Mouse (Mus musculus) lung, embryonic 16.5 days (tissue): ENCODE data around the gene Lrrn1. TPM values are rescaled to one million over a fixed set of nuclear protein-coding genes. Genes with fewer than 3 reads are reported as not detected.

Experiments used
- ATAC-seq: fragments of 200-750 bp; cut with Nextera tagmentation; 2 replicates; pipeline ENCODE4 v1.8.0; 2017; ENCODE audit warnings: low read depth, mild to moderate bottlenecking, moderate library complexity
- H3K27ac ChIP-seq: fragments of 300-500 bp; sonication (generic); 2 replicates; pipeline ENCODE4 v1.5.1; 2014; ENCODE audit warnings: mild to moderate bottlenecking, control low read depth, low read length
- H3K27me3 ChIP-seq: fragments of 300-500 bp; sonication (generic); 2 replicates; pipeline ENCODE4 v1.6.1; 2014; ENCODE audit warnings: low read depth, low read length, mixed read lengths; ENCODE audit not compliant: control insufficient read depth, insufficient read depth
- H3K36me3 ChIP-seq: fragments of 300-500 bp; sonication (generic); 2 replicates; pipeline ENCODE4 v1.6.1; 2014; ENCODE audit warnings: low read length; ENCODE audit not compliant: control insufficient read depth, insufficient read depth
- H3K4me1 ChIP-seq: fragments of 300-500 bp; sonication (generic); replicated peaks from 2 replicates; pipeline ENCODE4 v1.6.1; 2014; ENCODE audit warnings: low read length, mixed read lengths; ENCODE audit not compliant: control insufficient read depth, insufficient read depth
- H3K4me2 ChIP-seq: fragments of 300-500 bp; sonication (generic); 2 replicates; pipeline ENCODE4 v1.6.1; 2014; ENCODE audit warnings: low read depth, low read length, control low read depth
- H3K4me3 ChIP-seq: fragments of 300-500 bp; sonication (generic); 2 replicates; pipeline ENCODE4 v1.5.1; 2014; ENCODE audit warnings: mild to moderate bottlenecking, low read length, control low read depth
- H3K9ac ChIP-seq: fragments of 300-500 bp; sonication (generic); 2 replicates; pipeline ENCODE4 v1.6.1; 2014; ENCODE audit warnings: low read length, control low read depth
- H3K9me3 ChIP-seq: fragments of 300-500 bp; sonication (generic); 2 replicates; pipeline ENCODE4 v1.6.1; 2016; ENCODE audit warnings: low read length; ENCODE audit not compliant: control insufficient read depth
- WGBS: fragments of 180-500 bp; shearing (Covaris S2); extraction: QIAGEN DNeasy Blood & Tissue Kit; methylation state at CpG from one replicate; pipeline ENCODE4 v1.1.7; 2014; 5-methylcytosine and 5-hydroxymethylcytosine counted together
- polyA plus RNA-seq: library from polyadenylated mRNA; unstranded; fragments of >200 nt; fragmentation: Nextera tagmentation; extraction: Ambion mirVana; gene quantifications from 2 replicates; pipeline ENCODE4 v1.2.1, GENCODE M21; 2015

The Lrrn1 gene
- polyA plus RNA-seq = 10.4 and 10.9 TPM in 2 replicates

DNA sequence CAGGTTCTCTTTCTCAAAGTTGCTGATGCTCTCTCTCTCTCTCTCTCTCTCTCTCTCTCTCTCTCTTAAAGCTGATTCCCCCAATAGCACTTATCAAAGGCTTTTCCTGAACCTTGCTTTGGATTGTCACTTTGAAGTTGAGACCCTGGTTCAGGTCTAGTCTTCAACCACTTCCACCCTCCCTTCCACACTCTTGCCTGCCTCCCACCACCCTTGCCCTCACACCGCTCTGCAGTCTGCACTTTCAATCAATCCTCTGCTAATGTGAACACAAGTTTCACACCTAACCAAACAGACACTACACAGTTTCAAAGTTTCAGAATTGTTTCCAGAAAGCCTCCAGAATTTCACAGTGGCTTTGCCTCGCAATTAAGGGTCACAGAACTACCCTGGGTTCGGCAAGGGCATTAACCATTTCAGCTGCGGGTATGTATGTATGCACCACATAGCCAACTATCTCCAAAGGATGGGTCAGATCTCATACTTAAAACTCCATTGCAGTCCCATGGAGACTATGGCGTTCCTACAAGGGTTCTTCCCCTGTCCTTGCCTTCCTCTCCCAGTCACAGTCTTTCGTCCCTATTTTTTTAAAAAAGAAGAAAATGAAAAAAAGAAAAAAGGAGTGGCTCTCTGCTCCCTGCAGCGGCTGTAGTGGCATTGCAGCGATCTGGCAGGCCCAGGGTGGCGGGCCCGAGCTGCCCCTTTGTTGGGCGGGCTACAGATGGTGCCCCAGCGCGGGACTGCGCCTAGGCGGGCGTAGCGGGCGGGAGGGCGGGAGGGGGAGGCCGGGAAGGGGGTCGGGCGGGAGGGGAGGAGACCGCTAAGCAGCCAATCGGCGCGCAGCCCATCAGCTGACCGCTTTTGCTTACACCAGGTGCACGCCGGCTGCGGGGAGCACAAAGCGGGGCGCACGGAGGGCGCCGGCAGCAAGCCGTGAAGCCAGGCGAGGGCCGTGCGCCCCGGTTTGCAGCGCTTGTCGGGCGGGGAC is at the start of gene Lrrn1:
TSS of gene Lrrn1 (plus strand) at position 892 of the 988 bp plus-strand sequence.
- Histone ChIP-seq H3K9ac (peak within 1 kb of the TSS; percentile 59), H3K4me1 (peaks cover 2% of the 10 kb centered on the region; the same call in 1 of the 2 replicates)

DNA sequence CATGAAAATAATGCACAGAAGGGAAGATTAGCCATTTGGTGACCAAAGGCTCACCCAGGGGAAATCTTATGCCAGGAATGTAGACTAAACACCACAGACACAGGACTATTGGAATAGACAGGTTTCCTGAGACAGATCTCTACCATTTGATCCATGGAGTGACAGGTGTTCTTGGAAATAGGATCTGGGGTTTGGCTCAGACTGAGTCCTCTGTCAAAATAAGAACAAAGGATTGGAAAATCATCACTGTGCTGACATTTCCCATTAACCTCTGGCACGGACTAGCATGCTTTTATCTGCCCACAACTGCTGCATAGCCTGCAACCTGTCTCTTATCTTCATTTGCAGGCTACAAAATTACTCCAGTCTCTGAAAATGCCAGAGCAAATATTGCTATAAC is 35.1 kb upstream of the Lrrn1 start:
- 26% methylated on average over 1 of the region's 1 CpGs for WGBS
- H3K9ac ChIP-seq = no peak overlapping the region
- H3K36me3 ChIP-seq = no peaks in the 10 kb centered on the region
- no peak for ATAC-seq
- no peak overlapping the region for H3K4me2 ChIP-seq
- no peak overlapping the region for H3K27ac ChIP-seq
- no peaks in the 10 kb centered on the region for H3K9me3 ChIP-seq
- H3K4me1 ChIP-seq = no peaks in the 10 kb centered on the region
- no peak overlapping the region for H3K4me3 ChIP-seq
- H3K27me3 ChIP-seq = no peaks in the 10 kb centered on the region

More for the DNA sequence above, at the start of gene Lrrn1:
- H3K4me2 ChIP-seq = peak within 1 kb of the TSS; percentile 97
- H3K27me3 ChIP-seq = peaks cover 14% of the 10 kb centered on the region
- no peaks in the 10 kb centered on the region for H3K9me3 ChIP-seq
- WGBS = 3% methylated on average over 38 of the region's 43 CpGs
- ATAC-seq = peak; percentile 92
- peak within 1 kb of the TSS; percentile 62 for H3K4me3 ChIP-seq
- no peaks in the 10 kb centered on the region for H3K36me3 ChIP-seq
- H3K27ac ChIP-seq = no peak within 1 kb of the TSS

DNA sequence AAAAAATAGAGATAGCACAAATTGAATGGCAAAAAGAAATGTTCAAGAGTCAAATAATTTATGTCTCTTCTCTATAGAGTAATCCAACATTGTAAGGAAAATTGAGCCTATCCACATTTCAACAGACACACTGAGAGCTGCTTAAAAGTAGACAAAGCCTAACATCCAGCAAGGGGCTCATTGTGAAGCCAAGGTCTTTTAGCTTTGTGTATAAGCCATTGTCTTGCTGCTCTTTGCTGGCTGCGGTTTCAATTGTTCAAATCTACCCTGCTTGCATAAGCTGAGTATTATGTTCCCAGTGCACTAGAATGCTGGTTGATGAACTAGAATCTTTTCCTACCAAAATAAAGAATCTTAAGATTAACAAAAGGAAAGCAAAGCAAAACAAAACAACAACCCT is 33.7 kb upstream of the Lrrn1 start:
- Histone ChIP-seq H3K27ac (no peak overlapping the region), H3K9me3 (no peaks in the 10 kb centered on the region), H3K36me3 (no peaks in the 10 kb centered on the region), H3K27me3 (no peaks in the 10 kb centered on the region), H3K4me2 (no peak overlapping the region), H3K9ac (no peak overlapping the region), H3K4me3 (no peak overlapping the region), H3K4me1 (no peaks in the 10 kb centered on the region)
- 86% methylated on average over 1 of the region's 1 CpGs for WGBS
- ATAC-seq = no peak

DNA sequence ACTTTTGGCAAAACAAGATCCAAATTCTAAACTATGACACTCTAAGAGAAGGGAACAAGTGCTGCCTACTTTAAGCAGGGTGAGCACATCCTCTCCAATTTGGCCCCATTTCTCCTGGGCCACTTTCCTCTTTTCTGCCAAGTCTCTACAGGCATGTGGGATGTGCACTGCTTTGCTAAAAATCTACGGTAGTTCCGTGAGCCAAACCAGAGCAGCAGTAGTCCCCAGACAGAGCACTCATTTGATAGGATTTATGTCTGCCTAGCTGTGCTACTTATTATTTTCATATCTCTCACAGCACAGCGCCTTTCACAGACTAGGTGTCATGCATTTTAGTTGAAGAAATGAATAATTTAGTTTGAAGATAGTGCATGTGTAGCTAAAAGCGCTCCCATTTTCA is 15.9 kb upstream of the Lrrn1 start:
- 73% methylated on average over 4 of the region's 4 CpGs for WGBS
- Histone ChIP-seq H3K4me2 (no peak overlapping the region), H3K4me3 (no peak overlapping the region), H3K4me1 (no peaks in the 10 kb centered on the region), H3K27me3 (no peaks in the 10 kb centered on the region), H3K36me3 (no peaks in the 10 kb centered on the region), H3K27ac (no peak overlapping the region), H3K9me3 (no peaks in the 10 kb centered on the region), H3K9ac (no peak overlapping the region)
- no peak for ATAC-seq

DNA sequence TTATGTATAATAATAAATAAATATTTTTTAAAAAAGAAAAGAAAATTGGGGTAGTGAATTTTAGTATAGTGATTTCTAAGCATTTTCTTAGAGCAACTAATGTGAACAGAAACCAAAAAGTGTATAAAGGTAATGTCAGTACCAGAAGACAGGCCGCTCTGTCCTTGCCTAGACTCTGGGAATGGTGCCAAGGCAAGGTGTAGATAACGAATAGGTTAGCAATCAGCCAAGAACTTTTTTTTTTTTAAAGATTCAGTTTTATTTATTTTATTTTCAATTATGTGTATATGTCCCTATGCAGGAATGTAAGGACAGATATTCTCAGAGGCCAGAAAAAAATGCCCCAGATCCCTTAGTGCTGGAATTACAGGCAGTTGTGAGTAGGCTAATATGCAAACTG is 5.6 kb upstream of the Lrrn1 start:
- no peak overlapping the region for H3K4me2 ChIP-seq
- H3K27ac ChIP-seq = no peak overlapping the region
- H3K4me1 ChIP-seq = no peaks in the 10 kb centered on the region
- no peak for ATAC-seq
- no peaks in the 10 kb centered on the region for H3K27me3 ChIP-seq
- H3K9me3 ChIP-seq = no peaks in the 10 kb centered on the region
- no peak overlapping the region for H3K4me3 ChIP-seq
- no peak overlapping the region for H3K9ac ChIP-seq
- WGBS = 35% methylated on average over 2 of the region's 2 CpGs
- no peaks in the 10 kb centered on the region for H3K36me3 ChIP-seq

DNA sequence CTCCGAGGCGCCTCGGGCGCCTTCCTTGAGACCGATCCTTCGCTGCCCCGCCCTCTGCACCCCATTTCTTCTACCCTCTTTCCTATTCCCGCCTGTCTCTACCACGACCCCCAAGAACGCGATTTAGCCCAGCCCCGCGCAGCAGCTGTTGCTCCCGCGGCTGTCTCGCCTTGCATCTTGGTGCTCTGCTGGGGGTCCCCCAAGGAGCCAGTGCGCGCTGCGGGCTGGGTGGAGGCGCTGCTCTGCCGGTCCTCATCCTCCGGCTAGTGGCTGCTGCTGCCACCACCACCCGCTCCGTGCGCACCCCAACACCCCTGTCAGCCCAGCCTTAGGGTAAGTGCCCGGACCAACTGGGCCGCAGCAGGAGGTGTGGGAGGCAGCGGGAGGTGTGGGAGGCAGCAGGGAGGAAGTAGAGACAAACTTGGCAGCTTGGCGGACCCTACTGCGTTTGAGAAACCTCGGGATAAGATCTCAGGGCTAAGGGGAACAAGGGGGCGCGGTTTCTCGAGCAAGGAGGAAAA is 403 bp downstream of the Lrrn1 start:
- ATAC-seq = peak; percentile 77
- no peaks in the 10 kb centered on the region for H3K36me3 ChIP-seq
- under 1% methylated on average over 28 of the region's 34 CpGs for WGBS
- H3K27me3 ChIP-seq = peaks cover 14% of the 10 kb centered on the region
- no peaks in the 10 kb centered on the region for H3K9me3 ChIP-seq
- no peak overlapping the region for H3K27ac ChIP-seq
- peaks cover 2% of the 10 kb centered on the region; the same call in 1 of the 2 replicates for H3K4me1 ChIP-seq
- peak overlapping the region; percentile 59 for H3K9ac ChIP-seq
- H3K4me2 ChIP-seq = peak overlapping the region; percentile 97
- H3K4me3 ChIP-seq = peak overlapping the region; percentile 62

DNA sequence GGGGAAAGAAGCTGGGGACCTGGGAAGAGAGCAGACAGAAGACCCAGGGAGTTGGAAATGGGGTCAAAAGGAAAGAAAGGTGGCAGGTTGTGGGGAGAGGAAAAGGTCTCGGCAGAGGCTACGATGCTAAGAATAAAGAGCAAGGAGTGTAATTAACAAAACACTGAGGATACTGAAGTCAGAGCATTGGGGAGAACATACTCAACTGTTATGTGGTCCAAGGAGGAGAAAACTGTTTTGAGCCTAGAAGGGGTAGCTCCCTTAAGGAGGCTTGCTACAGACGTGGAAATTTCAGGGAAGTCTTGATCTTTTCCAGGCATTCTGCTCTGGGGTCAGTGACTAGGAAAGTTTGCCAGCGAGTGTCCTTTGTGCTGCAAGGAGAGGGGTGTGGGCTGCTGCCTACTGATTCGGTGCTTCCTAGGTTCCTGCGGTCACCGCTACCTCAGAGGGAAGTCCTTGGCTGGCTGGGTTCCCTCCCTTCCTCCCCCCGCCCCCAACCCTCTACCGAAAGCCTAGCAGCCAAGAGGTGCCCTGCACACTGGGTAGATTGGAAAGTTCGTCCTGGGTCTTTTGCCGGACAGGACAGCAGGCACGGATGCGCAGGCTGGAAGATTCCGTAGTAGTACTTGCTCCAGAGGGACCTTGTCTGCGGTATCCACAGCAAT is 1.2 kb downstream of the Lrrn1 start:
- Histone ChIP-seq H3K27ac (no peak overlapping the region), H3K36me3 (no peaks in the 10 kb centered on the region), H3K4me2 (peak overlapping the region; percentile 97), H3K27me3 (peaks cover 14% of the 10 kb centered on the region), H3K9ac (peak overlapping the region; percentile 59), H3K9me3 (no peaks in the 10 kb centered on the region), H3K4me1 (peaks cover 2% of the 10 kb centered on the region; the same call in 1 of the 2 replicates), H3K4me3 (peak overlapping the region; percentile 62)
- 3% methylated on average over 15 of the region's 15 CpGs for WGBS
- no peak for ATAC-seq

DNA sequence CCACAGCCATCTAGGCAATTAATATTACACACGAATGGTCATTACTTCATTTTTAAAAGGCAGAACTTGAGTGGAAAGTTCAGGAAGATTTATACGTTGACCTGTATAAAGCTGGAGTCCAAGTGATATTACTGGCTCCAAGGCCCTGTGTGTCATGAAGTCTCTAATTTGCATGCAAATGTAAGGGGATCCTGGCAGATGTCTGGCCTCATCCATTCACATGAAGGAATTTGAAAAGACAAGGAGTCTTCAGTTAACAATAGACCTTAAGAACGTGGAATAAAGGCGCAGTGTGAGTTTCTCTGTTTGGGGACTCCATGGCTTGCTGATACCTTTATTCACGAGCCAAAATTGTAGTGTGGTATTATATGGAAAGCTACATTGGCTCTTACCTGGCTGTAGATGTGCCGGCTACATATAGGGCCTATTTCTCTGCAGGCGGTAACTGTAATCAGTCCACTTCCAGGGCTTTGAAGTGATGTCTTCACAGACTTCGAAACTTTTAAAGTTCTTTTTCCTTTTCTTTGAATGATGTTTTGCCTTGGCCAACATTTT is 2.0 kb downstream of the Lrrn1 start:
- 58% methylated on average over 8 of the region's 8 CpGs for WGBS
- Histone ChIP-seq H3K4me2 (peak overlapping the region; percentile 97; the same call in 1 of the 2 replicates), H3K27ac (no peak overlapping the region), H3K9me3 (no peaks in the 10 kb centered on the region), H3K9ac (no peak overlapping the region), H3K4me3 (no peak overlapping the region), H3K4me1 (peaks cover 2% of the 10 kb centered on the region; the same call in 1 of the 2 replicates), H3K27me3 (peaks cover 14% of the 10 kb centered on the region), H3K36me3 (no peaks in the 10 kb centered on the region)
- ATAC-seq = no peak

DNA sequence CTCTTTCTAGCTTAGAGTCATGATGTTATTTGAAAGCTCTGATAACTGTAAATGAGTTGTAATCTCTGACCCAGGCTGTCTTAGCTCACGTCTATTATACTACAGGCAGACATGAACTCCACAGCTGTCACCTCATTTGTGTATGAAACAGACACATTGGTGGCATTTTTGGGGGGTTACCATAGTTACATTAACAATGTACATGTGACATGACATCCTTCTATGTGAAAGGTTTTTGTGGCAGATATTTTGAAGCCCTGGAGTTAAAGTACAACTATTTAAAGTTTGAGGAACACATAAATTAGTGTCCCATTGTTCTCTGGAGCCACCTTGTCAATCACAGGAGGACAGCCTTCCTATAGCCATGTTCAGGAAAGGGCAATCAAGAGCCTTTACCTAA is 5.0 kb downstream of the Lrrn1 start:
- Histone ChIP-seq H3K4me2 (no peak overlapping the region), H3K9me3 (no peaks in the 10 kb centered on the region), H3K4me1 (peaks cover 2% of the 10 kb centered on the region; the same call in 1 of the 2 replicates), H3K9ac (no peak overlapping the region), H3K36me3 (no peaks in the 10 kb centered on the region), H3K27me3 (peaks cover 14% of the 10 kb centered on the region), H3K4me3 (no peak overlapping the region), H3K27ac (no peak overlapping the region)
- no peak for ATAC-seq
- WGBS = 26% methylated on average over 1 of the region's 1 CpGs
